Mouse (Mus musculus): ENCODE data around the gene Vps26c. TPM values are rescaled to one million over a fixed set of nuclear protein-coding genes. Genes with fewer than 3 reads are reported as not detected.
A peak's percentile ranks its signal among the peaks of the same experiment; 100 is the strongest.
"Not testable (repeated sequence)": the region's sequence is repeated elsewhere in the genome, so short reads cannot be mapped to it uniquely, and the experiment has no call there.

Gene Vps26c
- polyA plus RNA-seq, 1 experiment from 2014 or later: 43.6 TPM

DNA sequence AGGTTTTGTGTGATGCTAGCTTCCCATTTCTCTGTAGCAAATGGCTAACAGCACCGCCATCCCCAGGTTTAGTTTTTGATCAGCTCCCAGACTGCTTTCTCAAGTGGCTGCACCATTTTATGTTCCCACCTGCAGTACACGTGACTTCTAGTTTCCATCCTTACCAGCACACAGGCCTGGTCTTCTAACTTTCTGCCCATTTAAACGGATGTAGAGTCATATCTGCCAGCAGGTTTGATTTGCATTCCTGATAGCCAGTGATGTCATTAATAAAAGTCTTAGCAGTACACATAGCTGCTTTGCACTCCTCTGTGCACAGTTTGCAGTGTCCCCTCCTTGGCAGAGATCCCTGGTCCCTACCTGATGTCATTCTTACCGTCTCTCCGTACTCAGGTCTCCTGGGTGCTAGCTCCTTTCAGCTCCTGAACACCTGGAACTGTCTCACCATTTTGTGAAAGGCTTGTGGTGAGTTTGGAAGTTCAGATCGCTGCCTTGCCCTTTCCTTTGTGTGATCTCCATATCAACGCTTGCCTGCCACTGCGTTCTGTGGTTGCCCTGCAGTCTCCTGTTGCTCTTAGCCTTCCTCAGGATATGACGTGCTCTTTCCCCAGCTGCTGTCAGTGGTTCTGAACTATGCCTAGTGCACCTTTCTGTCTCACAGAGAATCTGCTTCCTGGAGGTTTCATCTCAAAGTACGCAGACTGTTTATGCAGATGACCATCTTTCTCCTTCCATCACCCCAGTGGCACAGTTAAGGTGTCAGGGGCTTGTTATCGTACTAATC is 41.7 kb downstream of the Vps26c start:
- Histone ChIP-seq H3K9me3 (no peaks in the 10 kb centered on the region), H3K9ac (no peak overlapping the region), H3K36me3 (no peaks in the 10 kb centered on the region), H3K4me3 (no peak overlapping the region), H3K27ac (replicated peaks) (no peak overlapping the region), H3K4me2 (no peak overlapping the region), H3K27me3 (replicated peaks) (no peaks in the 10 kb centered on the region), H3K4me1 (0 out of 2 replicates have a peak, but pooled peaks cover 3% of the 10 kb centered on the region)
- WGBS: 64% methylated on average over 11 of the region's 11 CpGs
- no peak for ATAC-seq (ENCODE audit: extremely low read depth, insufficient number of reproducible peaks, low FRiP score, low TSS enrichment)

GRCm38 (mm10) chr16:94473086-94473822 is 53.4 kb downstream of the Vps26c start:
- no peaks in the 10 kb centered on the region for H3K9me3 ChIP-seq
- H3K4me2 ChIP-seq: no peak overlapping the region
- ATAC-seq (ENCODE audit: extremely low read depth, insufficient number of reproducible peaks, low FRiP score, low TSS enrichment): no peak
- H3K4me3 ChIP-seq: no peak overlapping the region
- H3K27ac ChIP-seq (replicated peaks): peak overlapping the region; percentile 83
- H3K27me3 ChIP-seq (replicated peaks): no peaks in the 10 kb centered on the region
- 75% methylated on average over 11 of the region's 11 CpGs for WGBS
- peaks cover 58% of the 10 kb centered on the region for H3K36me3 ChIP-seq
- no peak overlapping the region for H3K9ac ChIP-seq
- H3K4me1 ChIP-seq: peaks cover 20% of the 10 kb centered on the region

- Histone ChIP-seq H3K9me3 (no peaks in the 10 kb centered on the region), H3K4me3 (no peak overlapping the region), H3K4me1 (peaks cover 20% of the 10 kb centered on the region), H3K9ac (no peak overlapping the region), H3K27ac (replicated peaks) (peak overlapping the region; percentile 83), H3K36me3 (peaks cover 61% of the 10 kb centered on the region), H3K4me2 (no peak overlapping the region), H3K27me3 (replicated peaks) (no peaks in the 10 kb centered on the region)
- 52% methylated on average over 8 of the region's 8 CpGs for WGBS
- no peak for ATAC-seq (ENCODE audit: extremely low read depth, insufficient number of reproducible peaks, low FRiP score, low TSS enrichment)
These were observed 54.1 kb downstream of the Vps26c start for GRCm38 (mm10) chr16:94472515-94472951.

DNA sequence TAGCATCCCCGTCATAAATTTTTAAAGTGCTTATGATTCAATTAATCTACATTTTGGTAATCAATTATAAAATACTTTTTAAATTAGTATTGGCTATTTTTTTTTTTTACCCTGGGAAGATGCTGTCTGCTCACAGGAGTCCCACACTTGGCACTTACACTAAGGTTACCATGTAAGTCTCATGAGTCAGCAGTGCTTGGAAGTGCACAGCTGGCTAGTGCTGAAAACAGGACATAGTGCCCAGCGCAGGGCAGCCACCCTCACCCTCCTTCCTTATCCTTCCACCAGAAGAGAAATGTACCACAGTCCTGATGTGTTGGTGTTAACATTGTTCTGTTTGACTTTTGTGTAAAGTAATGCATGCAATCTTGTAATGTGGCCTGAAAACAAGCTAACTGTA is 58.2 kb downstream of the Vps26c start:
- no peak overlapping the region for H3K9ac ChIP-seq
- H3K27ac ChIP-seq (replicated peaks): no peak overlapping the region
- no peaks in the 10 kb centered on the region for H3K27me3 ChIP-seq (replicated peaks)
- no peak overlapping the region for H3K4me2 ChIP-seq
- H3K4me3 ChIP-seq: no peak overlapping the region
- ATAC-seq (ENCODE audit: extremely low read depth, insufficient number of reproducible peaks, low FRiP score, low TSS enrichment): no peak
- H3K9me3 ChIP-seq: no peaks in the 10 kb centered on the region
- peaks cover 18% of the 10 kb centered on the region for H3K4me1 ChIP-seq
- 84% methylated on average over 2 of the region's 2 CpGs for WGBS
- H3K36me3 ChIP-seq: peaks cover 90% of the 10 kb centered on the region

GRCm38 (mm10) chr16:94467337-94468055 is 59.1 kb downstream of the Vps26c start:
- no peak overlapping the region for H3K9ac ChIP-seq
- H3K9me3 ChIP-seq: no peaks in the 10 kb centered on the region
- ATAC-seq (ENCODE audit: extremely low read depth, insufficient number of reproducible peaks, low FRiP score, low TSS enrichment): no peak
- H3K4me2 ChIP-seq: no peak overlapping the region
- no peak overlapping the region for H3K27ac ChIP-seq (replicated peaks)
- no peaks in the 10 kb centered on the region for H3K27me3 ChIP-seq (replicated peaks)
- H3K4me3 ChIP-seq: no peak overlapping the region
- peaks cover 96% of the 10 kb centered on the region for H3K36me3 ChIP-seq
- WGBS: 81% methylated on average over 11 of the region's 11 CpGs
- peaks cover 9% of the 10 kb centered on the region for H3K4me1 ChIP-seq

- H3K4me3 ChIP-seq; H3K27me3 ChIP-seq (replicated peaks); H3K27ac ChIP-seq (replicated peaks); H3K4me1 ChIP-seq; H3K9ac ChIP-seq; H3K9me3 ChIP-seq; H3K4me2 ChIP-seq; ATAC-seq (ENCODE audit: extremely low read depth, insufficient number of reproducible peaks, low FRiP score, low TSS enrichment): not testable (repeated sequence)
- WGBS: 91% methylated on average over 7 of the region's 7 CpGs
- H3K36me3 ChIP-seq: peaks cover 99% of the 10 kb centered on the region
These were observed 60.3 kb downstream of the Vps26c start for GRCm38 (mm10) chr16:94466317-94466716.

DNA sequence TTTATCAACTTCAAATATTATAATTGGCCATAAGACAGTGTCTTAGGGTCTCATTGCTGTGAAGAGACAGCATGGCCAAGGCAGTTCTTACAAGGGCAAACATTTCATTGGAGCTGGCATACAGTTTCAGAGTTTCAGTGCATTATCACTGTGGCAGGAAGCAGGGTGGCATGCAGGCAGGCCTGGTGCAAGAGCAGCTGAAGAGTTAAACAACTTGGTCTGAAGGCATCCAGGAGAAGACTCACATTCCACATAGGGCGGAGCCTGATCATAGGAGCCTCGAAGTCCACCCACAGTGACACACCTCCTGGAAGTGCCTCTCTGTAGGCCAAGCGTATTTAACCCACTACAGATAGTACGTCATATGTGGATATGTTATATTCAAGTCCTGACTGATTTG is 60.7 kb downstream of the Vps26c start:
- no peak overlapping the region for H3K27ac ChIP-seq (replicated peaks)
- no peak overlapping the region for H3K9ac ChIP-seq
- H3K36me3 ChIP-seq: peaks cover 99% of the 10 kb centered on the region
- H3K4me1 ChIP-seq: no peaks in the 10 kb centered on the region
- H3K27me3 ChIP-seq (replicated peaks): no peaks in the 10 kb centered on the region
- no peak overlapping the region for H3K4me3 ChIP-seq
- 67% methylated on average over 4 of the region's 4 CpGs for WGBS
- H3K9me3 ChIP-seq: no peaks in the 10 kb centered on the region
- ATAC-seq (ENCODE audit: extremely low read depth, insufficient number of reproducible peaks, low FRiP score, low TSS enrichment): no peak
- H3K4me2 ChIP-seq: no peak overlapping the region

DNA sequence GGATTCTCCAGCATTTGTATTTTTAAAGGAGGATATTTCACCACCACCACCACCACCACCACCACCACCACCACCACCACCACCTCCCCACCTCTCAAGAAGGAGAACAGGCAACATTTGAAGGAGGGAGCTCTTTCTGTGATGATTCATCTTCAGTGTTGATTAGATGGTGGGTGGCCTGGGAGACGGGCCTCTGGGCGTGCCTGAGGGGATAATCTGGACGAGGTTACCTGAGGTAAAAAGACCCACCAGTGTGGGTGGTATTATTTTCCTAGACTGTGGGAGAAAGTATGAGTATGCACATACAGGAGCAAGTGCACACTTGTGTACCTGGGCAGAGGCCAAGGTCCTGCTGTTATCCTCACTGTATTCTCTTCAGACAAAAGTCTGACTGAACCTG is 62.6 kb downstream of the Vps26c start:
- Histone ChIP-seq H3K4me1 (no peaks in the 10 kb centered on the region), H3K27ac (replicated peaks) (no peak overlapping the region), H3K27me3 (replicated peaks) (no peaks in the 10 kb centered on the region), H3K4me3 (no peak overlapping the region), H3K9ac (no peak overlapping the region), H3K36me3 (peaks cover 100% of the 10 kb centered on the region), H3K9me3 (no peaks in the 10 kb centered on the region), H3K4me2 (no peak overlapping the region)
- no peak for ATAC-seq (ENCODE audit: extremely low read depth, insufficient number of reproducible peaks, low FRiP score, low TSS enrichment)
- WGBS: 86% methylated on average over 3 of the region's 3 CpGs

GRCm38 (mm10) chr16:94454146-94454545 is 72.5 kb downstream of the Vps26c start:
- no peak overlapping the region for H3K9ac ChIP-seq
- H3K4me3 ChIP-seq: no peak overlapping the region
- no peaks in the 10 kb centered on the region for H3K4me1 ChIP-seq
- WGBS: 74% methylated on average over 4 of the region's 4 CpGs
- H3K27me3 ChIP-seq (replicated peaks): no peaks in the 10 kb centered on the region
- no peak overlapping the region for H3K4me2 ChIP-seq
- H3K9me3 ChIP-seq: no peaks in the 10 kb centered on the region
- peaks cover 98% of the 10 kb centered on the region for H3K36me3 ChIP-seq
- ATAC-seq (ENCODE audit: extremely low read depth, insufficient number of reproducible peaks, low FRiP score, low TSS enrichment): no peak
- H3K27ac ChIP-seq (replicated peaks): no peak overlapping the region

DNA sequence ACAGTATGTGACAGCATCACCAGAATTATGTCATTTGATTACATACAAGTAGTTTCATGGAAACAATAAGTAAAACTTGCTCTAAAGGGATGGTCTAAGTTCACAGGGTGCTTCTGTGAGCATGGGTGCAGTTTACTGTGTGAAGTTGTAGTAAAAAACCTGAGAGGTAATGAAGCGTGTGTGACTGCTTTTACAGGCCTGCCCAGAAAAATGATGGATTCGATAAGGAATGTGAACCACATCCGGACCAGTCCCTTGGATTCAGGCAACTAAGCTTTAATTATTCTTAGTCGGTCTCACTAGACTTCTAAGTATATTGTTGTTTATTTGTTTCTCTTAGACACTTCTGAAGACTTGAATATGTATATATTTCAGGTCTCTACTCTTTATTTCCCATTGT is 73.9 kb downstream of the Vps26c start:
- H3K27me3 ChIP-seq (replicated peaks): no peaks in the 10 kb centered on the region
- H3K9me3 ChIP-seq: no peaks in the 10 kb centered on the region
- no peak overlapping the region for H3K9ac ChIP-seq
- H3K36me3 ChIP-seq: peaks cover 98% of the 10 kb centered on the region
- H3K4me3 ChIP-seq: no peak overlapping the region
- no peak overlapping the region for H3K4me2 ChIP-seq
- ATAC-seq (ENCODE audit: extremely low read depth, insufficient number of reproducible peaks, low FRiP score, low TSS enrichment): no peak
- H3K4me1 ChIP-seq: no peaks in the 10 kb centered on the region
- H3K27ac ChIP-seq (replicated peaks): no peak overlapping the region
- WGBS: 77% methylated on average over 4 of the region's 4 CpGs
